Mouse (Mus musculus): ENCODE data around the gene Vps72. TPM values are rescaled to one million over a fixed set of nuclear protein-coding genes. Genes with fewer than 3 reads are reported as not detected.
"Not testable (repeated sequence)": the region's sequence is repeated elsewhere in the genome, so short reads cannot be mapped to it uniquely, and the experiment has no call there.

Vps72 gene
- polyA plus RNA-seq, 1 experiment from 2014 or later: 170 TPM

GRCm38 (mm10) chr3:95117751-95118150 lies 6.9 kb downstream of the Vps72 start:
- no peak overlapping the region for H3K27ac ChIP-seq (ENCODE audit: low read depth)
- 93% methylated on average over 2 of the region's 2 CpGs for WGBS
- peaks cover 80% of the 10 kb centered on the region for H3K36me3 ChIP-seq (ENCODE audit: insufficient read depth)
- H3K27me3 ChIP-seq (ENCODE audit: insufficient read depth, low read length): no peaks in the 10 kb centered on the region
- no peak overlapping the region for H3K4me3 ChIP-seq (ENCODE audit: low read depth, low read length)
- H3K4me1 ChIP-seq (ENCODE audit: insufficient read depth): no peaks in the 10 kb centered on the region
- ATAC-seq (ENCODE audit: insufficient read depth): no peak
- DNase-seq: no peak
- TF ChIP-seq CTCF (IDR thresholded peaks at IDR 0.05; ENCODE audit: low read depth): no peak
- H3K9me3 ChIP-seq (ENCODE audit: low read depth, low read length): no peaks in the 10 kb centered on the region
- no peak overlapping the region for H3K9ac ChIP-seq
- H3K4me2 ChIP-seq: no peak overlapping the region

- Histone ChIP-seq H3K4me1 (ENCODE audit: insufficient read depth) (peaks cover 5% of the 10 kb centered on the region), H3K4me3 (ENCODE audit: low read depth, low read length) (no peak overlapping the region), H3K27me3 (ENCODE audit: insufficient read depth, low read length) (no peaks in the 10 kb centered on the region), H3K36me3 (ENCODE audit: insufficient read depth) (peaks cover 67% of the 10 kb centered on the region), H3K9me3 (ENCODE audit: low read depth, low read length) (no peaks in the 10 kb centered on the region), H3K27ac (ENCODE audit: low read depth) (peak overlapping the region; percentile 73), H3K4me2 (no peak overlapping the region), H3K9ac (no peak overlapping the region)
- no peak for TF ChIP-seq CTCF (IDR thresholded peaks at IDR 0.05; ENCODE audit: low read depth)
- ATAC-seq (ENCODE audit: insufficient read depth) (peak; percentile 59), DNase-seq (peak; percentile 69)
- 52% methylated on average over 6 of the region's 6 CpGs for WGBS
Measured at GRCm38 (mm10) chr3:95121580-95121979, 10.8 kb downstream of the Vps72 start.

DNA sequence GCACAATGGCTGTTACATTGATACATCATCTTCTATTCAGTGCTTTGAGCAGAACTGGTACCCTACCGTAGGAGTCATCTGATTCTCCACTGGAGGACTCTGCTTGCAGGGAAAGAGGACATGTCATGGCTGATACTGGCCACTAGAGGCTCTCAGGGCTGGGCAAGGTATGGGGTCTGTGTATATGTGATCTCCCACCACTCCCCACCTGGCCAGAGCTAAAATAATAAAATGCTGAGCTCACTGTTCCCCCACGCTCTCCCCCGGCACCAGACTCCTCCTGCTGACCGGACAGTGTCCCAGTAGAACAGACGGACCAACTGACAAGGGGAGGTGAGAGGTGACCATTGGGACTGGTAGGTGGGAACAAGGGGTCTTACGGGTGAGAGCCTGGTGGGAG lies 13.4 kb downstream of the Vps72 start, which contains the start of gene Tmod4:
TSS of gene Tmod4 (plus strand) at position 231 of the 400 bp plus-strand sequence.
- H3K27ac ChIP-seq (ENCODE audit: low read depth): peak within 1 kb of the TSS; percentile 47
- H3K4me1 ChIP-seq (ENCODE audit: insufficient read depth): peaks cover 5% of the 10 kb centered on the region
- DNase-seq (peak; percentile 29), ATAC-seq (ENCODE audit: insufficient read depth) (peak; percentile 32; the same call in 1 of the 2 replicates)
- H3K4me2 ChIP-seq: no peak within 1 kb of the TSS
- 51% methylated on average over 6 of the region's 6 CpGs for WGBS
- peaks cover 50% of the 10 kb centered on the region for H3K36me3 ChIP-seq (ENCODE audit: insufficient read depth)
- peak; percentile 71 for TF ChIP-seq CTCF (IDR thresholded peaks at IDR 0.05; ENCODE audit: low read depth)
- no peaks in the 10 kb centered on the region for H3K27me3 ChIP-seq (ENCODE audit: insufficient read depth, low read length)
- no peak within 1 kb of the TSS; the same call in 1 of the 2 replicates for H3K9ac ChIP-seq
- no peaks in the 10 kb centered on the region for H3K9me3 ChIP-seq (ENCODE audit: low read depth, low read length)
- H3K4me3 ChIP-seq (ENCODE audit: low read depth, low read length): no peak within 1 kb of the TSS

DNA sequence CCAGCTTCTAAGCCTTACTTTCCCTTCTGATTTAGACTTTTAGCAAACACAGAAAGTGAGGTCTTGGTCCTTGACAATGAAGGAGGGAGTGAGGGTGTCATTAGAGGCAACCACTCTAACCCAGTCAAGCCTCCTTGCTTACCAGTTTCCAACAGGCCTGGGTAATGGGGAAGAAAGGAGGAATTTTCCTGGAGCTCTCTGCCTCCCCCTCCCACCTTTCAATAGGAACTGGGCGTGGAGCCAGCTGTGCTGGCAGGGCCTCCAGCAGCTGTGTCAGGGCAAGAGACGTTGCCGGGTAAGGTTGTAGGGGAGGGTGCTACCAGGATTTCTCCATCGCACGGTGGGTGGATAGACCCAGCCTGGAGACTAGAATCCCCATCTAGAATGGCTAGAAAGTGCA lies 14.2 kb downstream of the Vps72 start:
- Histone ChIP-seq H3K9me3 (ENCODE audit: low read depth, low read length) (no peaks in the 10 kb centered on the region), H3K36me3 (ENCODE audit: insufficient read depth) (peaks cover 49% of the 10 kb centered on the region), H3K27me3 (ENCODE audit: insufficient read depth, low read length) (no peaks in the 10 kb centered on the region), H3K27ac (ENCODE audit: low read depth) (peak overlapping the region; percentile 47), H3K4me1 (ENCODE audit: insufficient read depth) (peaks cover 5% of the 10 kb centered on the region), H3K4me3 (ENCODE audit: low read depth, low read length) (no peak overlapping the region), H3K4me2 (no peak overlapping the region), H3K9ac (no peak overlapping the region; the same call in 1 of the 2 replicates)
- DNase-seq (peak; percentile 81), ATAC-seq (ENCODE audit: insufficient read depth) (peak; percentile 39; the same call in 1 of the 2 replicates)
- TF ChIP-seq CTCF (IDR thresholded peaks at IDR 0.05; ENCODE audit: low read depth): no peak
- 4% methylated on average over 5 of the region's 5 CpGs for WGBS

DNA sequence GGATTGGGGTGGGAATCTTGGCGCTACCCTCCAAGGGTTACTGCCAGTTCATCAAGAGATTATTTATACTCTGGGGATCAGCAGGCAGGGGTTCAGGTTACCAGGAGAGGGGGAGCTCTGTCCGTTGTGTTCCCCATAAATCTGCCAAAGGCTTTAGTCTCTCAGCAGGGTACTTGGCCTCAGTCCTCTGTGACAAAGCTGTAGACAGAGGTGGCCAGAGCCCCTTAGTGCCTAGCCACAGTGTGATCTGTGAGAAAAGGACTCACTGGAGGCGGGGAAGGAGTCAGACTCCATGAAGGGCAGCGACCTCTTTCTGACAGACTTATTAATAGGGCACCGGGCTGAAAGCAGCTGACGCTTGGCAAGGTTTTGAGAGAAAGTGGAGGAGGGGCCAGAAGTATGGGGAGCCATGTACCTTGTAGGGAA lies 18.4 kb downstream of the Vps72 start:
- TF ChIP-seq CTCF (IDR thresholded peaks at IDR 0.05; ENCODE audit: low read depth): no peak
- no peak overlapping the region for H3K9ac ChIP-seq
- no peaks in the 10 kb centered on the region for H3K9me3 ChIP-seq (ENCODE audit: low read depth, low read length)
- H3K27me3 ChIP-seq (ENCODE audit: insufficient read depth, low read length): no peaks in the 10 kb centered on the region
- peaks cover 5% of the 10 kb centered on the region for H3K4me1 ChIP-seq (ENCODE audit: insufficient read depth)
- no peak overlapping the region for H3K4me3 ChIP-seq (ENCODE audit: low read depth, low read length)
- DNase-seq: no peak
- H3K36me3 ChIP-seq (ENCODE audit: insufficient read depth): peaks cover 25% of the 10 kb centered on the region
- H3K4me2 ChIP-seq: no peak overlapping the region
- no peak for ATAC-seq (ENCODE audit: insufficient read depth)
- 40% methylated on average over 6 of the region's 6 CpGs for WGBS
- no peak overlapping the region for H3K27ac ChIP-seq (ENCODE audit: low read depth)

DNA sequence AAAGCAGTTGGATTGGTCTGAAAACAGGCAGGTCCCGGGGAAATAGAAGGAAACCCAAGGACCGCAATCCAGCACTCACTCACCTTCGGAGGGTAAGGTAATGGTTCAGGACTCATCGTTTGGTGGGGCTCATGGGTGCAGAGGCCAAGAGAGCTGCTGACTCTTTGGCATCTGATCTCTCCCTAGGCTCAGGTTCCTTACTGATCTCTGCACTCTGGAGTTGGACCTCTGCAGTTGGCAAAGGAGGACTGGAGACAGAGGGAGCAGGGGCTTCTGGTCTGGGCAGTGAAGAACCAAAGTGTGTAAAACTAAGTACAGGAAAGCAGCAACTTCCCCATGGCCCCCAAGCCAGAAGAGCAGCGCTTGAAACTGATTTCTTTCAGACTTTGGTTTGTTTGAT lies 19.3 kb downstream of the Vps72 start:
- Histone ChIP-seq H3K27me3 (ENCODE audit: insufficient read depth, low read length) (no peaks in the 10 kb centered on the region), H3K4me1 (ENCODE audit: insufficient read depth) (peaks cover 1% of the 10 kb centered on the region), H3K4me2 (no peak overlapping the region), H3K9me3 (ENCODE audit: low read depth, low read length) (no peaks in the 10 kb centered on the region), H3K4me3 (ENCODE audit: low read depth, low read length) (no peak overlapping the region), H3K36me3 (ENCODE audit: insufficient read depth) (peaks cover 25% of the 10 kb centered on the region), H3K27ac (ENCODE audit: low read depth) (no peak overlapping the region), H3K9ac (no peak overlapping the region)
- 77% methylated on average over 5 of the region's 5 CpGs for WGBS
- DNase-seq (no peak), ATAC-seq (ENCODE audit: insufficient read depth) (no peak)
- no peak for TF ChIP-seq CTCF (IDR thresholded peaks at IDR 0.05; ENCODE audit: low read depth)

DNA sequence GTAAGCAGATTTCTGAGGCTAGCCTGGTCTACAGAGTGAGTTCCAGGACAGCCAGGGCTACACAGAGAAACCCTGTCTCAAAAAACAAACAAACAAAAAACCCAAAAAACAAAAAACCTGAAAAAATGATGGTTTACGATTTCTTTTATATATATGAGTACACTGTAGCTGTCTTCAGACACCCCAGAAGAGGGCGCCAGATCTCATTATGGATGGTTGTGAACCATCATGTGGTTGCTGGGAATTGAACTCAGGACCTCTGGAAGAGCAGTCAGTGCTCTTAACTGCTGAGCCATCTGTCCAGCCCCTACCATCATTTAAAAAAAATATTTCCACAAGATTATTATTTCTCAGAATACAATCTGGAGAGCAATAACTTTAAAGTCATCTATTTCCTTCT lies 21.6 kb downstream of the Vps72 start:
- H3K27me3 ChIP-seq (ENCODE audit: insufficient read depth, low read length); H3K4me2 ChIP-seq; H3K4me1 ChIP-seq (ENCODE audit: insufficient read depth); H3K9me3 ChIP-seq (ENCODE audit: low read depth, low read length); H3K4me3 ChIP-seq (ENCODE audit: low read depth, low read length); ATAC-seq (ENCODE audit: insufficient read depth); H3K27ac ChIP-seq (ENCODE audit: low read depth); H3K9ac ChIP-seq; DNase-seq: not testable (repeated sequence)
- peak; percentile 21; the same call in 1 of the 2 replicates for TF ChIP-seq CTCF (IDR thresholded peaks at IDR 0.05; ENCODE audit: low read depth)
- peaks cover 25% of the 10 kb centered on the region for H3K36me3 ChIP-seq (ENCODE audit: insufficient read depth)
- 82% methylated on average over 2 of the region's 2 CpGs for WGBS

Data from lung, embryonic 14.5 days (tissue).